Mouse (Mus musculus) neutrophil, adult 65 days (primary cell): ENCODE data around the gene Gm8246. TPM values are rescaled to one million over a fixed set of nuclear protein-coding genes. Genes with fewer than 3 reads are reported as not detected.

Source experiments
- total RNA-seq: library from RNA; stranded (reverse); gene quantifications from 2 replicates; pipeline ENCODE4 v1.2.4, GENCODE M21; 2023

Gene Gm8246
- not detected in 2 replicates for total RNA-seq

GRCm38 (mm10) chr14:5477730-5478129 is at the start of gene Gm8246:
Gm8246 (minus strand) TSS chr14:5477830.

GRCm38 (mm10) chr14:5501374-5501773 is 23.7 kb upstream of the Gm8246 start, which contains the start of gene Gm3488:
Gm3488 (plus strand) TSS chr14:5501674.

GRCm38 (mm10) chr14:5483907-5484306 is 6.3 kb upstream of the Gm8246 start, which contains the start of gene Gm3187:
Gm3187 (plus strand) TSS chr14:5484207.

GRCm38 (mm10) chr14:5455367-5455766 is 22.3 kb downstream of the Gm8246 start, which contains the start of gene Gm3194:
Gm3194 (minus strand) TSS chr14:5455467.

Other genes with a start within 250 kb of the Gm8246 start
- gene Gm3526, start 217.2 kb downstream of the Gm8246 start, total RNA-seq, result not detected in 2 replicates
- gene Gm3542, start 142.9 kb downstream of the Gm8246 start, total RNA-seq, result not detected in 2 replicates
- not detected in 2 replicates for gene Gm3500, start 88.8 kb downstream of the Gm8246 start, total RNA-seq
- not detected in 2 replicates for gene Gm3194, start 22.4 kb downstream of the Gm8246 start, total RNA-seq
- not detected in 2 replicates for gene Gm3187, start 6.4 kb upstream of the Gm8246 start, total RNA-seq
- gene Gm3488, start 23.8 kb upstream of the Gm8246 start, total RNA-seq, result not detected in 2 replicates
- not detected in 2 replicates for gene Gm3532, start 60.7 kb upstream of the Gm8246 start, total RNA-seq
- not detected in 2 replicates for gene Gm8265, start 155.2 kb upstream of the Gm8246 start, total RNA-seq
- not detected in 2 replicates for gene Gm9603, start 209.6 kb upstream of the Gm8246 start, total RNA-seq